Mouse (Mus musculus): ENCODE measurements around the gene Tbc1d9. TPM values are rescaled to one million over a fixed set of nuclear protein-coding genes. Genes with fewer than 3 reads are reported as not detected.
"Not testable (repeated sequence)": the region's sequence is repeated elsewhere in the genome, so short reads cannot be mapped to it uniquely, and the experiment has no call there.

Gene Tbc1d9
- total and polyA plus RNA-seq, 2 experiments from 2014 or later: 17.1 to 107 TPM

DNA sequence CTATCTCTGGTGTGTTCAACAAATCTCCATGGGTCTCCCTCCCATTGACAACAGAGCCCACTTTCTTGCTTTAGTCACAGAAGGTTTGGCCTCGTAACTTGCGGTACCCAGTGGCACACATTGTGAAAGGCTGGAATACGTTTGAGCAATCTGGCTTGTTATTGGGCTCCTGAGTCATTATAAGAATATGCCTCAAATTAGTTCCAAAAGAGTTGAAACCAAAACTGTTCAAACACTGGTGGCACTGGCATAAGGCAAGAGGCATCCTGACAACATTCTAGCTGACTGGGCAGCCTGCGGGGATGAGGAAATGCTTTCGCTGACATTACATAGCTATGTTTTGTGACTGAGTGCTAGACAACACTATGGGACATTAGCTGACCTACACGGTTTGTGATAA is 144.7 kb downstream of the Tbc1d9 start:
- no peak overlapping the region for H3K4me2 ChIP-seq (ENCODE audit: low read depth)
- DNase-seq (no peak), ATAC-seq (no peak)
- H3K4me1 ChIP-seq (ENCODE audit: insufficient read depth): no peaks in the 10 kb centered on the region
- peaks cover 13% of the 10 kb centered on the region; the same call in 1 of the 2 replicates for H3K36me3 ChIP-seq (ENCODE audit: insufficient read depth)
- H3K9me3 ChIP-seq (ENCODE audit: low read length): no peaks in the 10 kb centered on the region
- no peak overlapping the region for H3K9ac ChIP-seq
- no peak overlapping the region for H3K27ac ChIP-seq (ENCODE audit: low read depth, low read length)
- H3K27me3 ChIP-seq (ENCODE audit: insufficient read depth, low read length): no peaks in the 10 kb centered on the region
- 74% methylated on average over 6 of the region's 6 CpGs for WGBS
- TF ChIP-seq CTCF (IDR thresholded peaks at IDR 0.05; ENCODE audit: low read depth): no peak
- H3K4me3 ChIP-seq (ENCODE audit: low read depth, low read length): no peak overlapping the region

DNA sequence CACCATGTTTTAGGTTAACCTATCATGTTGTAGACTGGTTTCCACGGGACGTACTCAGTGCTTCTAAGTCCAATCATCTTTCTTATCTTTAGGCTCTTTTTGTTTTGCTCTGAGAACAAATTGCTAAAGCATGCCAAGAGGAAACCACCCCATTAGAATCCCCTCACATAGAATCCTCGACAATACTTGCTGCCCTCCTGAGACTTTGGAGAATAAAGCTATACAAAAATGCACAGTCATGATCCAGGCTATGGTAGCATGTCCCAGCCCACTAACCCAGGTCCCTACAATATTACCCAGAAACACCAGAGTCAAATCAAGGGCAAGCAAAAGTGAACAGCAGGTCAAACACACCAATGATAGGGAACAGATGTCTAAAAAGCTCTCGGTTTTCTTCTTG is 149.9 kb downstream of the Tbc1d9 start:
- 88% methylated on average over 4 of the region's 4 CpGs for WGBS

DNA sequence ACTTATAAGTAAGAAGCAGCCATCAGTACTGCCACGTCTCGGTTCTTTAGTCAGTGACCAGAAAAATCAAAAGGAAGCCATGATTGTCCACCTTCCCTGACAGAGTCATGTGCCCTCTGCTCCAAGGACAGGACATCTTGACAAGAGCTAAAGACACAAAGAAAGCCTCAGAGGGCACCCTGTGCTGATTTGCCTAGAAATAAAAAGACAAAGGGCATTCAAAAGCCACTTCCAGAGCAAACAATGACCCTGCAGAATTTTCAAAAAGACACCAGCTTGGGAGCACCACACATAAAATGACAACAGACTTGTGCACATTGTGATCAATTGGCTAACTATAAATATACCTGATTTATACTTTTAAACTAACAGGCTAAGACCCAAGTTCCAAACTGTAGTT is 150.5 kb downstream of the Tbc1d9 start:
- Histone ChIP-seq H3K27ac (ENCODE audit: low read depth, low read length) (no peak overlapping the region), H3K9me3 (ENCODE audit: low read length) (no peaks in the 10 kb centered on the region), H3K4me2 (ENCODE audit: low read depth) (no peak overlapping the region), H3K36me3 (ENCODE audit: insufficient read depth) (peaks cover 50% of the 10 kb centered on the region), H3K9ac (no peak overlapping the region), H3K27me3 (ENCODE audit: insufficient read depth, low read length) (no peaks in the 10 kb centered on the region), H3K4me3 (ENCODE audit: low read depth, low read length) (no peak overlapping the region), H3K4me1 (ENCODE audit: insufficient read depth) (no peaks in the 10 kb centered on the region)
- DNase-seq (no peak), ATAC-seq (no peak)
- no peak for TF ChIP-seq CTCF (IDR thresholded peaks at IDR 0.05; ENCODE audit: low read depth)
- WGBS: 76% methylated on average over 2 of the region's 2 CpGs

More for the DNA sequence above, 149.9 kb downstream of the Tbc1d9 start:
- peaks cover 46% of the 10 kb centered on the region for H3K36me3 ChIP-seq (ENCODE audit: insufficient read depth)
- not testable (repeated sequence) for H3K4me1 ChIP-seq (ENCODE audit: insufficient read depth); H3K27ac ChIP-seq (ENCODE audit: low read depth, low read length); H3K4me3 ChIP-seq (ENCODE audit: low read depth, low read length); H3K9me3 ChIP-seq (ENCODE audit: low read length); H3K4me2 ChIP-seq (ENCODE audit: low read depth); H3K9ac ChIP-seq; ATAC-seq; H3K27me3 ChIP-seq (ENCODE audit: insufficient read depth, low read length); DNase-seq

DNA sequence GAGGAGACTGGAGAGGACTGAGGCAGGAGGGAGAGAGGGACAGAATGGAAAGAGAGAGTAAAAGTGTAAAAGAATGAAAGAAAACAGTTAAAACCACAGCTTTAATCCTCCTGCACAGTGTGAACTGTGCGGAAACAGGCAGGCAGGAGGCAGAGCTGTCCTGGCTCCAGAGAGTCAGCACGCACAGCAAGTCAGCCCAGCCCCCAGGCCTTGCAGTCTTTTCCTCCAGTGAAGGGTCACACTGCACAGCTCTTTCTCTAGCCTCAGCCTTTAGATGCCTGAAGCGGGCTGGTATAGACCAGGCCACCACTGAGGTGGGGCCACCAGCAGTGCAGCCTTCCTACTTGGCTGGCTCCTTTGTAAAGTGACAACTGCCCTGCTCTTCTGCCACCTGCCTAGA is 155.4 kb downstream of the Tbc1d9 start:
- no peaks in the 10 kb centered on the region for H3K27me3 ChIP-seq (ENCODE audit: insufficient read depth, low read length)

DNA sequence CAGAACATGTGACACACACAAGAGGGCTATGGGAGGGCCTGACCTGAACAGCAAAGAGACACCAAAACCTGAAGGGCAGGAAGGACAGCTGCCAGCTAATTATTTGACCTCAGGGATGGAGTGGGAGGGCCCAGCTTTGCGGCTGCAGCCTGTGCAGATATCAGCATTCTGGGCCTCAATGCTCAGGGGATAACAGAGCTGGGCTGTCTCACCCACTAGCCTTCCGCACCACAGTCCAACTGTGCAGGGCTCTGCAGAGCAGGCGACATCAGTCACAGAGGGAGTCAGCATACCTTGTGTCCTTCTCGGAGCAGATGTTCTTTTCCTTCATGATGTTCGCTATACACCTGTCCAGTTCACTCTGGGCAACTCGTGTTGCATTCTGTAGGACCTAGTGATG is 157.2 kb downstream of the Tbc1d9 start:
- Histone ChIP-seq H3K9me3 (ENCODE audit: low read length) (no peaks in the 10 kb centered on the region), H3K36me3 (ENCODE audit: insufficient read depth) (peaks cover 59% of the 10 kb centered on the region), H3K4me1 (ENCODE audit: insufficient read depth) (no peaks in the 10 kb centered on the region), H3K27me3 (ENCODE audit: insufficient read depth, low read length) (no peaks in the 10 kb centered on the region), H3K27ac (ENCODE audit: low read depth, low read length) (no peak overlapping the region), H3K4me3 (ENCODE audit: low read depth, low read length) (no peak overlapping the region), H3K9ac (no peak overlapping the region), H3K4me2 (ENCODE audit: low read depth) (no peak overlapping the region)
- ATAC-seq (no peak), DNase-seq (no peak)
- WGBS: 94% methylated on average over 6 of the region's 6 CpGs
- no peak for TF ChIP-seq CTCF (IDR thresholded peaks at IDR 0.05; ENCODE audit: low read depth)

More for the DNA sequence above, 155.4 kb downstream of the Tbc1d9 start:
- Histone ChIP-seq H3K27ac (ENCODE audit: low read depth, low read length) (no peak overlapping the region), H3K36me3 (ENCODE audit: insufficient read depth) (peaks cover 65% of the 10 kb centered on the region), H3K4me2 (ENCODE audit: low read depth) (no peak overlapping the region), H3K9ac (no peak overlapping the region), H3K4me3 (ENCODE audit: low read depth, low read length) (no peak overlapping the region), H3K4me1 (ENCODE audit: insufficient read depth) (no peaks in the 10 kb centered on the region), H3K9me3 (ENCODE audit: low read length) (no peaks in the 10 kb centered on the region)
- 41% methylated on average over 3 of the region's 3 CpGs for WGBS
- TF ChIP-seq CTCF (IDR thresholded peaks at IDR 0.05; ENCODE audit: low read depth): no peak
- DNase-seq (no peak), ATAC-seq (no peak)

Other genes starting within 250 kb of the Tbc1d9 start
- gene Gm10645, start 818 bp downstream of the Tbc1d9 start, total RNA-seq (2014; rRNA removed): 1.9 and 3.2 TPM in 2 replicates
- 7.5 and 8.8 TPM in 2 replicates for gene Gm10645, start 818 bp downstream of the Tbc1d9 start, polyA plus RNA-seq (2015; fragmentation: Nextera tagmentation; extraction: Ambion mirVana)
- gene Ucp1, start 125.0 kb downstream of the Tbc1d9 start, total RNA-seq (2014; rRNA removed): 0.85 TPM in 1 of 2 replicates, not detected in the other
- gene Ucp1, start 125.0 kb downstream of the Tbc1d9 start, polyA plus RNA-seq (2015; fragmentation: Nextera tagmentation; extraction: Ambion mirVana): not detected in 2 replicates
- 20.0 and 25.6 TPM in 2 replicates for gene Elmod2, start 167.1 kb downstream of the Tbc1d9 start, total RNA-seq (2014; rRNA removed)
- gene Elmod2, start 167.1 kb downstream of the Tbc1d9 start, polyA plus RNA-seq (2015; fragmentation: Nextera tagmentation; extraction: Ambion mirVana): 6.7 and 10.0 TPM in 2 replicates
- not detected in 2 replicates for gene Mgat4d, start 183.1 kb downstream of the Tbc1d9 start, total RNA-seq (2014; rRNA removed)
- not detected in 2 replicates for gene Mgat4d, start 183.1 kb downstream of the Tbc1d9 start, polyA plus RNA-seq (2015; fragmentation: Nextera tagmentation; extraction: Ambion mirVana)
- 3.4 and 3.5 TPM in 2 replicates for gene Clgn, start 224.5 kb downstream of the Tbc1d9 start, total RNA-seq (2014; rRNA removed)
- 4.6 and 5.7 TPM in 2 replicates for gene Clgn, start 224.5 kb downstream of the Tbc1d9 start, polyA plus RNA-seq (2015; fragmentation: Nextera tagmentation; extraction: Ambion mirVana)